Mouse (Mus musculus): ENCODE results near the gene Hoxd12.
A peak's percentile ranks its signal among the peaks of the same experiment; 100 is the strongest.

The Hoxd12 gene

GRCm38 (mm10) chr2:74666411-74666810 is 8.4 kb upstream of the Hoxd12 start:
- DNase-seq, result no peak

DNA sequence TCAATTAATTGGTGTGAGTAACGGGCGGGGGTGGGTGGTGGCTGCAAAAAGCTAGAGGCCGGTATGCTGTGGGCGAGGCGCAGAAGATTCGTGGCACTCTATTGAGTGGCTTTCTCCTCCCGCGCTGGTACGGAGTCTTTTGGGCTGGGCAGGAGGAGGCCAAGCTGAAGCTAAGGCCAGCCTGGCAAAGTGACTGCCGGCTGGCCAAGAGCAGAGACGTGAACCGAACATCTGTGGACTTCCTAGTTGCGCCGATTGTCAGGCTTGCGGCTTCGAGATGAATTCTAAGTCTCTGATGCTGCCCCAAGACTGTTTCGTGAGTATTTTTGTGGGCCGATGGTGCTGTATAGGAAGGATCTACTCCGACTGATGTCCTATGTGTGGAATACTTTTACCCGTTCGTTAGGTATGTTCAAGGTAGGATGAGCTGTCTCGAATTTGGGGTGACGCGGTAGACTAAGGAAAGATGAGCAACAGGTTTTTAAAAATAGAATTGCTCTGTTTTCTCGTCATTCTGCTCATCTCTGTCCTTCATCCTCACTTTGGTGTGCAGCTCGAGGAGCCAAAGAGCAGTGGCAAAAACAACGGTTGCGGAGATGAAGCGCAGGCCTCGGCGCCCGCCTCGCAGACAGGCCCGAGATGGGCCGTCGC is 7.5 kb upstream of the Hoxd12 start:
- DNase-seq, result no peak

DNA sequence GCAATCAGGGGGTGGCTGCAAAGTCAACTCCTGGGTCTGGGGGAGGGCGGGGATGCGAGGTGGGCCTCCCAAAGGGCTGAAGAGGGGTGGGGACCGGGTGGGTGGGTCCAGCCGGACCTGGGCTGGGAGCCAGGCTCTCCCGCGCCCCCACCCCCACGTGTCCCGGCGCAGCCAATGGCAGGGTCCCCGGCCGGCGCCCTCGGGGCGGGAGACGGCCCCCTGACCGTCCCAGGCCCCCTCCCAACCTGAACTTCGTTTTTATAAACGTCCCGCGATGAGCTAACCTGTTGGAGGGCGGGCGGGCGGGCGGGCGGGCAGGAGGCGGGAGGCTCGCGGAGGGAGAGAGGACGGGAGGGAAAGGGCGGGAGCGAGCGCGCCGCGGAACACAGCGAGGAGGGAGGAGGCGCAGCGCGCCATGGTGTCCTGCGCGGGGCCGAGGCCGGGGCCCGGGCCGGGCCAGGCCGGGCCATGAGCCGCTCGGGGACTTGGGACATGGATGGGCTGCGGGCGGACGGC is 6.9 kb upstream of the Hoxd12 start, which contains the start of gene Hoxd13:
Gene Hoxd13 (plus strand): TSS at position 469 of the 516 bp plus-strand sequence.
- no peak for DNase-seq

GRCm38 (mm10) chr2:74668370-74669229 is 6.2 kb upstream of the Hoxd12 start:
- no peak for DNase-seq

- DNase-seq, result no peak
Measured at GRCm38 (mm10) chr2:74669230-74669578, 5.6 kb upstream of the Hoxd12 start.

DNA sequence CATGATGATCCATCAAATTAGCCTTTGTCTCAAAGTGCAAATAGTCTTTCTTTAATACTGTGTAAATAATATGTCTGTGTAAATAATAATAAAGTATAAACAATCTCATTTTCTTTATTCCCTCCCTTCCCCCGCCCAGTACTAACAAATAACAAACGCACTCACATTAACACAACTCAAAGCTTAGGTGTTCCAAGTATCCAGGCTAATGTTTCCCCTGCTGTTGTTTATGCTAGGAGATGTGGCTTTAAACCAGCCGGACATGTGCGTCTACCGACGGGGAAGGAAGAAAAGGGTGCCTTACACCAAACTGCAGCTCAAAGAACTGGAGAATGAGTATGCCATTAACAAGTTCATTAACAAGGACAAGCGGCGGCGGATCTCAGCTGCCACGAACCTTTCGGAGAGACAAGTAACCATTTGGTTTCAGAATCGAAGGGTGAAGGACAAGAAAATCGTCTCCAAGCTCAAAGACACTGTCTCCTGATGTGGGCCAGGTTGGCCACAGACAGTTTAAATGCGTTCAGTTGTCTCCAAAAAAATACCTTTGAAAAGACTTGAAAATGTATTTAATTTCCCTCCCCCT is 5.1 kb upstream of the Hoxd12 start:
- no peak for DNase-seq

DNA sequence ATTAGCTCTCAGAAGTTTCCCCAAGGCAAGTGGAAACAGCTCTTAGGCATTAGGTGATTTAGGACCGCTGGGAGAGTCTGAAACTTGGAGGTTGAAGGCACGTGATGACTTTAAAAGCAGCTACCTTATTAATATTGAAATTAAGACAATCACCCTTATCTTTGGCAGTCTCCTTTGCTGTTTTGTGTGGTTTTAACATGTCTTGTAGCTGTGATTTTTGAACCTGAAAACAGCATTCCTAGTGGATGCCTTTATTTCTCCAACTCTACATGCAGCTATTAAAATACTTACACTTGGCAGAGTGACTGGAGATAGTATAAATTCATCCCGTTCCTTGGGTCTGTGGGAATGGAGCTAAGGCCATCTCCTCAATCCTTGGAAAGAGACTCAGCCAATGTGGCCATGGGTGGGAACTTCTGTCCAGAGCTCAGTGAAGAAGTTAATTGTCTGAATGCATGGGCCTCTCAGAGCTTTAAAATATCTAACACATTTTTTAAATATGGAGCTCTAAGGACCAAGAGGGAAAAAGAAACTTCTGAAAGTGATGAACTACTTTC is 4.1 kb upstream of the Hoxd12 start:
- no peak for DNase-seq

GRCm38 (mm10) chr2:74671847-74672246 is 3.0 kb upstream of the Hoxd12 start:
- no peak for DNase-seq

- peak; percentile 68 for DNase-seq
Measured at GRCm38 (mm10) chr2:74672481-74673362, 2.1 kb upstream of the Hoxd12 start.

- no peak for DNase-seq
Measured at GRCm38 (mm10) chr2:74673835-74674425, 883 bp upstream of the Hoxd12 start.

- no peak for DNase-seq
Measured at GRCm38 (mm10) chr2:74675666-74676282, 961 bp downstream of the Hoxd12 start.

DNA sequence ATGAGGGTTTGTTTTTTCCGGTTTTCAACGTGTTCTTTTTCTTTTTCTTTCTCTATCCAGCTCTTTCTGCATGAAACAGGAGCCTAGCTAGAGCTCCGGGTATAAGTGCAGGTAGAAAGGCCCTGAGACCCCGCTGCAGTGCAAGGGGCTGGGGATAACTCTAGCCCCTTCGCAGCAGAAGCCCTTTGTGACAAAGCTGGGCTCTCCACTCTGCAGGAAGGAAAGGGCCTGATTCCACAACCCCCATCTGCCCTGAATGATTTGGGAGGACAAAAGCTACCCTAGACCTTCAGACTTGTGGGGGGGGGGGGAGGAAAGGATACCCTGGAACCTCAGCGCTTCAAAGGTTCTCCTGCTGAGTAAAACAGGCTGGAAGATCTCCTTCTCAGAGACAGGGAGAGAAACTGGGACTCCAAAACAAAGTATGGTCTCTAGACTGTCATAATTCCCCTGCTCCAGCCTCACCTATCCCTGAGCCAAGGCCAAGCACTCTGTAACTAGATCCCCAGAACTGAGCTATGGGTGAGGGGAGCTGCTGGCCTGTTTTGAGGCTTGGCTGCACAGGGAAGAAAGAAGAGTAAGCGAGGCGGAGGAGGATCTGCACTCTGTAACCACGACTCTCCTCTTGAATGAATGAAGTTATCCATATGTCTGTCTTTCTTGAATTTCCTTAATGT is 1.7 kb downstream of the Hoxd12 start:
- no peak for DNase-seq

DNA sequence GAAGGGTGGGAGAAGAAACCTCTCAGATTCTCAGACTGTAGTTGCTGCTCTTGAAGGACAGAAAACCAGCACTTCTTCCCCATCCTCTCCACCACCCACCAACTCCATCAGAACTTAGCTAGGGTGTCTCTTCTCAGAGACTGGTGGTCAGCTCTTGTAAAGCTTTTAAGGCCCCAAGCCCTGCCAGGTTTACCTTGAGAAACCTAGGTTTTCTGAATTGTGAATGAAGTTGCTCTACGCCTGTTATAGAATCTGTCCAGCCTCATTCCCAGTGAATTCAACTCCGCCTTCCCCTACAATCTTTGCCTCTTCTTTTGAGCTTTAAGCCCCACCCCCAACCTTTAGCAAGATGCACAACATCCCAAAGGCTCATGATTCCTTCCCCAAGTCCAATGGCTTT is 2.3 kb downstream of the Hoxd12 start:
- DNase-seq, result no peak

- DNase-seq, result no peak
Measured at GRCm38 (mm10) chr2:74678891-74679595, 4.2 kb downstream of the Hoxd12 start, which contains the start of gene Hoxd11. TSS of gene Hoxd11 (plus strand) at chr2:74679557.

- DNase-seq, result no peak
Measured at GRCm38 (mm10) chr2:74679596-74679971, 4.8 kb downstream of the Hoxd12 start.

DNA sequence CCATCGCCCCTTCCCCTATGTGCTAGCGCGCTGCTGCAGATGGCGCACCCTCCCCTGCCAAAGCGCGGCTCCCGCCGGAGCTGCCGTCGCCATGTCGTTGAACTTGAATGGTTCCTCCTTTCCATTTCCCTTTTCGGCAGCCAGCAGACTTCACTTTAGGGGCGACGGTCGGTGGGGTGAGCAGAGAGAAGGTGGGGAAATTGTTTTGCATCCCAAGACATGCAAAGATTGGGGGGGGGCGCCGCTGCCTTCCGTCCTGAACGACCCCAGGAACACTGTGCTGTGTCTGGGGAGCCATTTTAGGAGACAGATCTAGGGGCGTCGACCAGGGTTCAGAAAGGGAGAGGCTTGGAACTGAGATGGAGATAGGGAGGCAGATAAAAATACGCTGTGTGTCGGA is 5.2 kb downstream of the Hoxd12 start:
- no peak for DNase-seq

DNA sequence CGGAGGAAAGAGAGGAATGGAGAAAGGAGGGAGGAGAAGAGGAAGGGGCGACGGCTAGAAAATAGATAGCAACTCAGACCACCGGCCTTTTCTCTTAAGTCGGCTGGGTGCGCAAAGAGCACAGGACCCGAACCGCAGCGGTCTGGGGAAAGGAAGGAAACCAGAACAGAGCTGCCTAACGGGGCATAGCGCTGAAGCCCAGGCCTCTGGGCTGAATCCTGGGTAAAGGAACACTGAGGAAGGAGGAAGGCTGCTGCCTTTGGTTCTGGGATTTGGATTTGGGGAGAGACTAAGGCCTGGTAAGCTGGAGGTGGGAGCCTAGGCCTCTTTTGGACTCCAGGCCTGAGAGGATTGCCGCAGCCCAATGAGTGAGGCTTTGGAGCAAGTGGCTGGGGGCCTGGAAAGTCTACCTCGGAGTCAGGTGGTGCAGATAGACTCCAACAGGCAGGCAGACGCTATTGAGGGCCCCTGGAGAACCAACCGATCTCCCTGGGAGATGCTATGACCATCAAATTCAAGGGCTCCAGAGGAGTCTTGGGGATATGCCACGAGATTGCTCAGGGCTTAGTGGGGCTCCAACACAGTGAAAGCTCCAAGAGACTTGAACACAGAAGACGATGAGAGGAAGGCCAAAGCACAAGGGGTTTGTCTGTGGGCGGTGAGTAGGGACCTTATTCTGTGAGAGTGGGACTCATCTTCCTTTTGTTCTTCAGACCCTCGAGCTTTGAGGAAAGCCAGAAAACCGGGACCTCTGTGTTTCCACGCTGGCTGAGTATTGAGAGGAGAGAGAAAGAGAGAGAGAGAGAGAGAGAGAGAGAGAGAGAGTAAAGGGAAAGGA is 6.0 kb downstream of the Hoxd12 start:
- DNase-seq, result no peak

DNA sequence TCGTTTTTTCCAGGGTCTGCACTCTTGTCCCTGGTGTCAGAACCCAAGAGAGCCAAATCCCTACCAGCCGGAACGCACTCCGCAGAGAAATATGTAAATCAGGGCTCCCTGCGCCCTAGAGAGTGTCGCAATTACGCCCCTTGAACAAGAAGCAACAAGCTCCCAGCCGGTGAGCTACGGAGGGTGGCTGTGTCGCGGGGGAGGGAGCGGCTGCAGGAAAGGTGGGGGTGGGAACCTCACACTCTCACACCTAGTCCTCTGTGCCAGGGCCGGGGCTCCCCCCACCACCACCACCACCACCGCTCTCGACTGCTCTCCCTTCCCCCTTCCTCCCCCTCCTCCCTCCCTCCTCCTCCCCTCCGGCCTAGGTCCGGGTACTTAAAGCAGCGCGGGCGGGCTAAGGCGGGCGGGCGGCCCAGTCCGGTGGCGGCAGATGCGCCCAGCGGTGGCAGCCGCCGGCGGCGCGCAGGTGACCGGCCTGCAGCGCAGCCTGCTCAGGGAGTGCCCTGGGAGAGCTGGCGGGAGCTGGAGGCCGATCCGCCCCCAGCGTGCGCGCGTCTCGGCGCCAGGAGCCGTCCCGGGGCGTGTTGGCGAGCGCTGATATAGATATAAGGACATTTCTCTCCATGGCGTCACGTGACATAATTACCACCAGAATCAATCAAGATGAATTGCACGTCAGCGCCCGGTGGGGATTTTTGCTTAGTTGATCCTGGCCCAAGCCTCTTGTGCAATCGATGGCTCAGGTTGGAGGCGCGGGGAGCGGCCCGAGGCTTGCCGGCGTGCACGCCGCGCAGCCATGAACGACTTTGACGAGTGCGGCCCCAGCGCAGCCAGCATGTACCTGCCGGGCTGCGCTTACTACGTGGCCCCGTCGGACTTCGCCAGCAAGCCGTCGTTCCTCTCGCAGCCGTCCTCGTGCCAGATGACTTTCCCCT is 7.0 kb downstream of the Hoxd12 start:
- DNase-seq, result no peak
